In genomic region chr8:89005797-89006196, GRCm38 (mm10) we compare ENCODE assay signal across 8 mouse cellular contexts. TPM values are rescaled to one million over a fixed set of nuclear protein-coding genes. Genes with fewer than 3 reads are reported as not detected.
DNase-seq lines count a peak whose midpoint lies in the region; ATAC-seq and TF ChIP-seq lines count a peak whose summit lies in the region.

No protein-coding gene starts in this region.

- peaks cover 27% of the 10 kb centered on the region for H3K27me3 ChIP-seq in lung, embryonic 16.5 days (ENCODE audit: control insufficient read depth, insufficient read depth, low read depth, low read length)
- H3K27me3 ChIP-seq in hindbrain, embryonic 10.5 days (ENCODE audit: insufficient read depth, poor library complexity, severe bottlenecking), result peaks cover 65% of the 10 kb centered on the region
- H3K27me3 ChIP-seq in liver, embryonic 13.5 days, result peaks cover 48% of the 10 kb centered on the region
- H3K27me3 ChIP-seq in stomach, embryonic 16.5 days (ENCODE audit: control insufficient read depth, insufficient read depth, low read length), result peaks cover 21% of the 10 kb centered on the region
- H3K27me3 ChIP-seq in cerebellum, adult 2 months (ENCODE audit: control insufficient read depth, insufficient read depth, low read length), result peaks cover 3% of the 10 kb centered on the region; the same call in 1 of the 2 replicates

- intact Hi-C loops in gastrocnemius, postnatal 36 days (cut with DNase I), result no loop called here

- DNase-seq in lung, postnatal 10 days, result no peak
- DNase-seq in hindbrain, embryonic 10.5 days (ENCODE audit: low spot score), result no peak
- no peak for DNase-seq in liver, embryonic 13.5 days
- DNase-seq in urinary bladder, postnatal 25 days (ENCODE audit: low spot score), result no peak
- DNase-seq in gastrocnemius, postnatal 36 days, result no peak
- no peak for DNase-seq in cerebellum, adult 2 months

- H3K27ac ChIP-seq in lung, embryonic 16.5 days (ENCODE audit: low read length), result no peak overlapping the region
- peak overlapping the region; percentile 85; the same call in 1 of the 2 replicates for H3K27ac ChIP-seq in hindbrain, embryonic 10.5 days
- H3K27ac ChIP-seq in liver, embryonic 13.5 days, result no peak overlapping the region
- no peak overlapping the region for H3K27ac ChIP-seq in stomach, embryonic 16.5 days (ENCODE audit: low read length)
- H3K27ac ChIP-seq in cerebellum, adult 2 months (ENCODE audit: insufficient read depth, low read length), result no peak overlapping the region

- WGBS in lung, embryonic 16.5 days, result 32% methylated on average over 11 of the region's 11 CpGs
- 38% methylated on average over 11 of the region's 11 CpGs for WGBS in hindbrain, embryonic 10.5 days
- 30% methylated on average over 11 of the region's 11 CpGs for WGBS in liver, embryonic 13.5 days (ENCODE audit: insufficient replicate concordance)
- 37% methylated on average over 11 of the region's 11 CpGs for WGBS in stomach, embryonic 16.5 days
- 24% methylated on average over 11 of the region's 11 CpGs for WGBS in cerebellum, adult 2 months

- ATAC-seq in lung, embryonic 16.5 days (ENCODE audit: low read depth), result no peak
- no peak for ATAC-seq in liver, embryonic 13.5 days (ENCODE audit: low read depth)
- ATAC-seq in stomach, embryonic 16.5 days (ENCODE audit: insufficient read depth, low FRiP score), result no peak

- H3K9me3 ChIP-seq in lung, embryonic 16.5 days (ENCODE audit: control insufficient read depth, low read length), result no peaks in the 10 kb centered on the region
- H3K9me3 ChIP-seq in hindbrain, embryonic 10.5 days, result no peaks in the 10 kb centered on the region
- H3K9me3 ChIP-seq in liver, embryonic 13.5 days (replicated peaks), result no peaks in the 10 kb centered on the region
- H3K9me3 ChIP-seq in stomach, embryonic 16.5 days (replicated peaks; ENCODE audit: control insufficient read depth, low read length), result no peaks in the 10 kb centered on the region

- H3K4me3 ChIP-seq in lung, embryonic 16.5 days (ENCODE audit: low read length), result peak overlapping the region; percentile 44; the same call in 1 of the 2 replicates
- H3K4me3 ChIP-seq in hindbrain, embryonic 10.5 days, result peak overlapping the region; percentile 58
- H3K4me3 ChIP-seq in liver, embryonic 13.5 days (replicated peaks), result no peak overlapping the region
- H3K4me3 ChIP-seq in stomach, embryonic 16.5 days (replicated peaks; ENCODE audit: low read length), result peak overlapping the region; percentile 54
- no peak overlapping the region for H3K4me3 ChIP-seq in cerebellum, adult 2 months (replicated peaks; ENCODE audit: insufficient read depth, low read depth, low read length)

- TF ChIP-seq POLR2A in cerebellum, adult 2 months (IDR thresholded peaks at IDR 0.05; ENCODE audit: borderline replicate concordance, insufficient read depth, low read length), result no peak

- H3K9ac ChIP-seq in lung, embryonic 16.5 days (ENCODE audit: low read length), result no peak overlapping the region
- H3K9ac ChIP-seq in liver, embryonic 13.5 days, result no peak overlapping the region
- no peak overlapping the region for H3K9ac ChIP-seq in stomach, embryonic 16.5 days (ENCODE audit: low read length)

- 0 out of 2 replicates have a peak, but pooled peaks cover 4% of the 10 kb centered on the region for H3K4me1 ChIP-seq in lung, embryonic 16.5 days (replicated peaks; ENCODE audit: control insufficient read depth, insufficient read depth, low read length)
- peaks cover 57% of the 10 kb centered on the region for H3K4me1 ChIP-seq in hindbrain, embryonic 10.5 days (replicated peaks)
- peaks cover 5% of the 10 kb centered on the region; the same call in 1 of the 2 replicates for H3K4me1 ChIP-seq in liver, embryonic 13.5 days (replicated peaks)
- peaks cover 12% of the 10 kb centered on the region for H3K4me1 ChIP-seq in stomach, embryonic 16.5 days (ENCODE audit: control insufficient read depth, insufficient read depth, low read length)
- H3K4me1 ChIP-seq in cerebellum, adult 2 months (ENCODE audit: control insufficient read depth, insufficient read depth, low read length), result no peaks in the 10 kb centered on the region

- H3K36me3 ChIP-seq in lung, embryonic 16.5 days (ENCODE audit: control insufficient read depth, insufficient read depth, low read length), result no peaks in the 10 kb centered on the region
- no peaks in the 10 kb centered on the region for H3K36me3 ChIP-seq in hindbrain, embryonic 10.5 days
- no peaks in the 10 kb centered on the region for H3K36me3 ChIP-seq in liver, embryonic 13.5 days
- no peaks in the 10 kb centered on the region for H3K36me3 ChIP-seq in stomach, embryonic 16.5 days (ENCODE audit: control insufficient read depth, insufficient read depth, low read length)

- peak overlapping the region; percentile 67 for H3K4me2 ChIP-seq in lung, embryonic 16.5 days (ENCODE audit: low read depth, low read length)
- H3K4me2 ChIP-seq in liver, embryonic 13.5 days, result peak overlapping the region; percentile 50; the same call in 1 of the 2 replicates
- peak overlapping the region; percentile 86 for H3K4me2 ChIP-seq in stomach, embryonic 16.5 days (ENCODE audit: low read depth, low read length)

- TF ChIP-seq CTCF in cerebellum, adult 2 months (IDR thresholded peaks at IDR 0.05; ENCODE audit: borderline replicate concordance, insufficient read depth, low read depth, low read length), result no peak

RNA-seq across cellular contexts. Expression of gene Sall1, which starts 38.2 kb away (rescaled TPM):
- polyA plus RNA-seq in lung, embryonic 16.5 days (2015; fragmentation: Nextera tagmentation; extraction: Ambion mirVana), result 0.03 and 0.11 TPM in 2 replicates
- polyA plus RNA-seq in hindbrain, embryonic 10.5 days (2016; fragmentation: Nextera tagmentation; extraction: Ambion mirVana), result 11.1 and 17.8 TPM in 2 replicates
- 0.85 and 1.0 TPM in 2 replicates for polyA plus RNA-seq in liver, embryonic 13.5 days (2015; fragmentation: Nextera tagmentation; extraction: Ambion mirVana)
- polyA plus RNA-seq in stomach, embryonic 16.5 days (2015; fragmentation: Nextera tagmentation; extraction: Ambion mirVana), result 1.1 and 1.5 TPM in 2 replicates
- total RNA-seq in gastrocnemius, postnatal 36 days (2021), result not detected
- polyA plus RNA-seq in cerebellum, adult 2 months (2012; rRNA removed), result 6.5 and 8.2 TPM in 2 replicates

Comparison
In these comparisons a context has a peak if more than half of its experiments do, and no peak if none do; other contexts are left out.
1. H3K4me3 ChIP-seq: peak in lung, embryonic 16.5 days (single experiment), hindbrain, embryonic 10.5 days (single experiment) and stomach, embryonic 16.5 days (single experiment); none in liver, embryonic 13.5 days (single experiment) and cerebellum, adult 2 months (single experiment).
2. Peak in every context shown above with its lines, with median percentiles within 50 percentile points of each other: H3K4me2 ChIP-seq.